Mouse (Mus musculus) lung, embryonic 15.5 days (tissue): ENCODE measurements around the gene Hmgxb4. TPM values are rescaled to one million over a fixed set of nuclear protein-coding genes. Genes with fewer than 3 reads are reported as not detected.
A peak's percentile ranks its signal among the peaks of the same experiment; 100 is the strongest.

ENCODE experiments used
- ATAC-seq: fragments of 200-750 bp; cut with Nextera tagmentation; 2 replicates; pipeline ENCODE4 v1.8.0; 2017; ENCODE audit warnings: moderate number of reproducible peaks, borderline replicate concordance; ENCODE audit not compliant: low FRiP score, low TSS enrichment; ENCODE audit errors: extremely low read depth
- H3K27ac ChIP-seq: fragments of 300-500 bp; sonication (generic); 2 replicates; pipeline ENCODE4 v1.5.1; 2015; ENCODE audit warnings: moderate library complexity, mild to moderate bottlenecking, inconsistent platforms
- H3K27me3 ChIP-seq: fragments of 300-500 bp; sonication (generic); 2 replicates; pipeline ENCODE4 v1.6.1; 2015; ENCODE audit warnings: inconsistent platforms
- H3K36me3 ChIP-seq: fragments of 300-500 bp; sonication (generic); 2 replicates; pipeline ENCODE4 v1.6.1; 2015; ENCODE audit warnings: inconsistent platforms
- H3K4me1 ChIP-seq: fragments of 300-500 bp; sonication (generic); 2 replicates; pipeline ENCODE4 v1.6.1; 2015; ENCODE audit warnings: inconsistent platforms
- H3K4me2 ChIP-seq: fragments of 300-500 bp; sonication (generic); 2 replicates; pipeline ENCODE4 v1.6.1; 2015; ENCODE audit warnings: inconsistent platforms, mild to moderate bottlenecking, moderate library complexity
- H3K4me3 ChIP-seq: fragments of 300-500 bp; sonication (generic); 2 replicates; pipeline ENCODE4 v1.5.1; 2015; ENCODE audit warnings: mild to moderate bottlenecking, inconsistent platforms
- H3K9ac ChIP-seq: fragments of 300-500 bp; sonication (generic); 2 replicates; pipeline ENCODE4 v1.6.1; 2015; ENCODE audit warnings: inconsistent platforms
- H3K9me3 ChIP-seq: fragments of 300-500 bp; sonication (generic); 2 replicates; pipeline ENCODE4 v1.6.1; 2016; ENCODE audit warnings: inconsistent platforms
- WGBS: fragments of 180-500 bp; shearing (Covaris S2); methylation state at CpG from one replicate; pipeline ENCODE4 v1.1.7; 2015; 5-methylcytosine and 5-hydroxymethylcytosine counted together
- polyA plus RNA-seq: library from polyadenylated mRNA; unstranded; fragments of >200 nt; fragmentation: Nextera tagmentation; extraction: Ambion mirVana; gene quantifications from 2 replicates; pipeline ENCODE4 v1.2.1, GENCODE M21; 2015

Hmgxb4 gene
- polyA plus RNA-seq, 1 experiment from 2014 or later, result 39.0 TPM

DNA sequence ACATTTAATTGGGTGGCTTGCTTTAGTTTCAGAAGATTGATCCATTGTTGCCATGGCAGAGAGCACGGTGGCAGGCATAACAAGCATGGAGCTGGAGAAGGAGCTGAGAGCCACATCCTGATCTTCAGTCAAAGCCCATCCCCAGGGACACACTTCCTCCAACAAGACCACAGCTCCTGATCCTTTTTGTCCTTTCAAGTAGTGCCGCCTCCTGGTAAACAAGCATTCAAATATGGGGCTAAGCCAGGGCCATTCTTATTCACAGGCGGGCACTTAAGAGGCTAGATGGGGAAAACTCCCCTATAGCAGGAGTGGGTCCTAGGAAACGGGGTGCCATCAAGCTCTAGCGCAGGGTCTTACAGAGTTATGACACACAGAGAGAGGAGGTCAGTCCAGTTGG lies 5.7 kb upstream of the Hmgxb4 start:
- H3K27me3 ChIP-seq, result no peaks in the 10 kb centered on the region
- peaks cover 6% of the 10 kb centered on the region; the same call in 1 of the 2 replicates for H3K4me1 ChIP-seq
- no peak overlapping the region for H3K27ac ChIP-seq
- H3K9ac ChIP-seq, result no peak overlapping the region
- no peak overlapping the region for H3K4me3 ChIP-seq
- WGBS, result 81% methylated on average over 5 of the region's 5 CpGs
- no peak for ATAC-seq
- H3K9me3 ChIP-seq, result no peaks in the 10 kb centered on the region
- no peaks in the 10 kb centered on the region for H3K36me3 ChIP-seq
- no peak overlapping the region for H3K4me2 ChIP-seq

DNA sequence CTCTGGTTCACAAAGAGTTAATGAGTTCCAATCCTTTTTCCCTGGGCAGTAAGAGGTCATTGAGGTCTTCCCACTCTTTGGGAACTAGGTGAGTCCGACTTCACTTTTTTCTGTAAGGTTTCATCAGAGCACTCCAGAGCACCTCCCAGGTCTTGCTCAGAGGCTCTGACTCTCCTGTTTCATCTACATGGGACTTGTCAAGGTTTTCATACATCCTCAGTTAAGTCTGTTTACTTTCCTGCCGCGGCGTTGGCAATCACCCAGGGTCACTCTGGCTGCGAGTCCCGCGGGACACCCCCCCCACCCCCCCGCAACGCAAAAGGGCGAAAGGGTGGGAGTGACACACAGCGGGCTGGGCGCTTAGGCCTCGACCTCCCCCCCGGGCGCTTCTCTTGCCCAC lies 3.1 kb upstream of the Hmgxb4 start:
- 3% methylated on average over 15 of the region's 15 CpGs for WGBS
- no peak for ATAC-seq
- Histone ChIP-seq H3K4me1 (peaks cover 17% of the 10 kb centered on the region), H3K27me3 (no peaks in the 10 kb centered on the region), H3K4me2 (peak overlapping the region; percentile 49), H3K4me3 (peak overlapping the region; percentile 13; the same call in 1 of the 2 replicates), H3K9ac (no peak overlapping the region), H3K36me3 (no peaks in the 10 kb centered on the region), H3K27ac (no peak overlapping the region), H3K9me3 (no peaks in the 10 kb centered on the region)

DNA sequence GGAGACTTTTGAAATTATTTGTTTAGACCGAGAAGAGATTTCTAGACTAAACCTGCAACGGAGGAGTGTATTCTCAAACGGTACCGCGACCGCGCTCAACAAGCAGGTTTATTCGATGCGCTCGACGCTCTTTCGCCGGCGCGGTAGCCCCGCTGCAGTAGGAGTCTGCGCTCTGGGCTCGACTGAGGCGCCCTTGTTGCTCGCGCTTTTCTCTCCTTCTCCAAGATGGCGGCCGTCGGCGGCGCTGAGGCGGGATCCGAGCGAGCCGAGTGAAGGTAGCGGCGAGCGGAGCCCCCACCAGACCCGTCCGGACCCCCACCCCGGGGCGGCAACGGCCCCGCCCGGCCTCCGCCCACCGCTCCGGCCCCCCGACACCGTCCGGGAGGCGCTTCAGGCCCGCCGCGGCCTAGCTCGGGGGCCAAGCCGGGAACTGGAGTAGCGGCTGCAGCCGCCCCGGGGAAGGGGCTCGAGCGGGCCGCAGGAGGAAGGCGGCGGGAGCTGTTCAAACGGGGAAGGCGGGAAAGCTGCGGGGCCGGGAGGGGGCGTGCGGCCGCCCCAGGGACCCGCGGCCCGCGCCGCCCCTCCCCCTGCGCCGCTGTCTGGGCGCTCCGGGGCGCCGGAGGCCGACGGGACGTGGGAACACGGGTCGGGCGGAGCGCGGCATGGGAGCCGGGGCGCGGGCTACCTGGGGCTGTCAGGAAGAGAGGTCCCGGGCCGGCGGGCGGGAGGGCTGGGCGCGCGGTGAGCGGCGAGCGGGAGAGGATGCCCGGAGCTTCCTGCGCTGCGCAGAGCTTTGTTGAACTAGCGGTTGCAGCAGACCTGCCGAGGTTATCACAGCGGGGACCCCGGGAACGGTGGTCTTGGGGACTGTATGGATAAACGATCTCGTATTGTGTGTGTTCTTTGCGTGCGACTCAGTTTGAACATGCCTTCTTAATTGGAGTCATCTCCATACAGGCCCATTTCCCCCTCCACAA lies 607 bp downstream of the Hmgxb4 start:
- H3K4me1 ChIP-seq, result peaks cover 19% of the 10 kb centered on the region
- peak overlapping the region; percentile 100 for H3K9ac ChIP-seq
- peak overlapping the region; percentile 97 for H3K4me3 ChIP-seq
- H3K4me2 ChIP-seq, result peak overlapping the region; percentile 59
- no peaks in the 10 kb centered on the region for H3K9me3 ChIP-seq
- ATAC-seq, result peak; percentile 94
- H3K36me3 ChIP-seq, result peaks cover 3% of the 10 kb centered on the region
- no peaks in the 10 kb centered on the region for H3K27me3 ChIP-seq
- peak overlapping the region; percentile 98 for H3K27ac ChIP-seq
- under 1% methylated on average over 99 of the region's 111 CpGs for WGBS

DNA sequence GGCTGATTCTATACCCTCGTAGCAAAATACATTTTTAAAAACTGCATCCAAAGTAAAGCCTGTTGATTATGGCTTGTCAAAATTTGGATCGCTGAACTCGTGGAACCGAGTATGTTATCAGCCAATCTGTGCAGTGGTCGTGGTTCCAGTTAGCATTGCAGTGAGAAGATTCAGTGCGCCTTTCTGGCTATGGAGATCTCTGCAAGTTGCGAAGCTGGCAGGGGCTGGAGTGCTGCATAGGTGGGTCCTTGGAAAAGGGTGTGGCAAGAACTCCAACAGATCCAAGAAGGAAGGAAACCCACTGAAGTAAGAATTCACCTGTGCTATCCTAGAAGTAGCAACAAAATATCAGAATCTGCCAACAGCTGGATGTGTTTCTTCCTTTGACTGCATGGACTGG lies 1.4 kb downstream of the Hmgxb4 start:
- peak overlapping the region; percentile 97 for H3K4me3 ChIP-seq
- H3K27me3 ChIP-seq, result no peaks in the 10 kb centered on the region
- 2% methylated on average over 7 of the region's 7 CpGs for WGBS
- peak overlapping the region; percentile 98 for H3K27ac ChIP-seq
- H3K9ac ChIP-seq, result peak overlapping the region; percentile 100; the same call in 1 of the 2 replicates
- peak overlapping the region; percentile 59 for H3K4me2 ChIP-seq
- H3K4me1 ChIP-seq, result peaks cover 19% of the 10 kb centered on the region
- ATAC-seq, result no peak
- peaks cover 11% of the 10 kb centered on the region for H3K36me3 ChIP-seq
- no peaks in the 10 kb centered on the region for H3K9me3 ChIP-seq

DNA sequence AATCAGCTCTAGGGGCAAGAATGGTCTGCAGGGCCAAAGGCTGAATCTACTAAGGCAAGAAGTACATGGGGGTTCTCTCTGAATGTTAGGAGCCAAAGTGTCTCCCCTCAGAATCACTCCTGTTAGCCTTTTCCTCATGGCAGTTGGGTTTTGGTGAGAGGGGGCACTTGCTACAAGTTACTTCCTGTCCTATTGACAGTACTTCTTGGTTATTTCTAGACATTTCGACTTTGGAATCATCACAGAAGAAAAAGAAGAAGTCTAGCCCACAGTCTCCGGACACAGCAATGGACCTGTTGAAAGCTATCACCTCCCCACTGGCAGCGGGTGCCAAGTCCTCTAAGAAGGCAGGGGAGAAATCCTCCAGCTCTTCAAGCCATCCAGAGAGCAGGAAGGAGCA lies 7.3 kb downstream of the Hmgxb4 start:
- WGBS, result 92% methylated on average over 3 of the region's 3 CpGs
- Histone ChIP-seq H3K9ac (no peak overlapping the region), H3K27me3 (no peaks in the 10 kb centered on the region), H3K4me2 (no peak overlapping the region), H3K36me3 (peaks cover 43% of the 10 kb centered on the region), H3K9me3 (no peaks in the 10 kb centered on the region), H3K4me1 (no peaks in the 10 kb centered on the region), H3K27ac (no peak overlapping the region), H3K4me3 (no peak overlapping the region)
- no peak for ATAC-seq

DNA sequence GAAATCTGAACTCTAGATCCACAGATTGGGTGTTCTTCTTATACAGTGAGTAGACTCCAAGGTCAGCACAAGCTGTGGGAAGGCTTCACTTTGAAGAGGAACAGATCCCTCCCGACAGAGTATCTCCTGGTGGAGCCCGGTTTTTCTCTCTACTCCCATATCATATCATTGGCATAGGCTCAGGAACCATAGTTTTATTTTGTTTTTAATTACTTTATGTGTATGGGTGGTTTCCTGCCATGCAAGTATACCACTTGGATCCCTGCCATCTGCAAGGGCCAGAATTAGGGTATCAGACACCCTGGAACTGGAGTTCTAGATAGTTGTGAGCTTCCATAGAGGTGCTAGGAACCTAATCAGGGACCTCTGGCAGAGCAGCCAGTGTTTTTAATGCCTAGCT lies 15.7 kb downstream of the Hmgxb4 start:
- H3K36me3 ChIP-seq, result peaks cover 31% of the 10 kb centered on the region
- ATAC-seq, result no peak

DNA sequence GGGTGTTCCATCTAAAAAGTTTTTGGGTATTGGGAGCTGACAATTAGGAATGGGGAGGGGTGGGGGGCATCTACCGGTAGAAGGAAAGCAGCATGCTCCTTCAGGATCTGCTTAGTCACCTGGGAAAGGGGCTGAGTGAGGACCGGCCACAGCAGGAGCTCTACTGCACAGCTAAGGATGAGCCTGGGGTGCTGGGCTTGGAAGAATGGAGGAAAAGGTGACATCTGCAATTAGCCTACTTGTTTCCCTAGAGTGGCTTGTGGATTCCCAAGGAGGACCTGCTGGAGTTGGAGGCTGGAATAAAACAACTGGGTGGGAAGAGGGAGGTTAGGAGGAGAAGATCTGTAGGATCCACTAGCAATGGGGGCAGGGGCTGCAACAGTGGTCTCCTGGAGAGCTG lies 20.4 kb downstream of the Hmgxb4 start:
- 50% methylated on average over 2 of the region's 2 CpGs for WGBS
- Histone ChIP-seq H3K9ac (no peak overlapping the region), H3K4me2 (no peak overlapping the region), H3K27me3 (no peaks in the 10 kb centered on the region), H3K27ac (no peak overlapping the region), H3K4me1 (no peaks in the 10 kb centered on the region), H3K36me3 (peaks cover 16% of the 10 kb centered on the region; the same call in 1 of the 2 replicates), H3K9me3 (no peaks in the 10 kb centered on the region), H3K4me3 (no peak overlapping the region)
- ATAC-seq, result no peak

More for the DNA sequence above, 15.7 kb downstream of the Hmgxb4 start:
- H3K4me3 ChIP-seq, result no peak overlapping the region
- H3K9me3 ChIP-seq, result no peaks in the 10 kb centered on the region
- 89% methylated on average over 2 of the region's 2 CpGs for WGBS
- no peak overlapping the region for H3K27ac ChIP-seq
- H3K4me1 ChIP-seq, result no peaks in the 10 kb centered on the region
- no peak overlapping the region for H3K9ac ChIP-seq
- H3K4me2 ChIP-seq, result no peak overlapping the region
- no peaks in the 10 kb centered on the region for H3K27me3 ChIP-seq

DNA sequence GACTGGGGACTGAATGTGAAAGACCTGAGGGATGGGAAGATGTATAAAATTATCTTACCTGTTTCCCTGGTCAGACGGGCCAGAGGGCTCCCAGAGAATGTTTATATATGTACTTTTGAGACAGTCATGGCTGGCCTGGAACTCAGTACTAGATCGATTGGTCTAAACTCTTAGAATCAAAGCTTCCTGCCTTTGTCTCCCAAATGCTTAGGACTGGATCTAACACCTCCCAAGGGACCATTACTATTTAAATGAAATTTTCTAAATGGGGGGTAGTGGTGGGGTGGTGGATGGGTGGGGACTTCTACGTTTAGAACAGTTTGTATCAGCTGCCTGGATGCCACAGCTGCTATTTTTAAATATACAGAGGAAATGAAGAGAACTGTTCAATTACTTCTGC lies 20.8 kb downstream of the Hmgxb4 start:
- Histone ChIP-seq H3K27ac (no peak overlapping the region), H3K9ac (no peak overlapping the region), H3K36me3 (peaks cover 12% of the 10 kb centered on the region; the same call in 1 of the 2 replicates), H3K9me3 (no peaks in the 10 kb centered on the region), H3K4me3 (no peak overlapping the region), H3K4me2 (no peak overlapping the region), H3K27me3 (no peaks in the 10 kb centered on the region), H3K4me1 (no peaks in the 10 kb centered on the region)
- WGBS, result 52% methylated on average over 3 of the region's 3 CpGs
- ATAC-seq, result no peak

DNA sequence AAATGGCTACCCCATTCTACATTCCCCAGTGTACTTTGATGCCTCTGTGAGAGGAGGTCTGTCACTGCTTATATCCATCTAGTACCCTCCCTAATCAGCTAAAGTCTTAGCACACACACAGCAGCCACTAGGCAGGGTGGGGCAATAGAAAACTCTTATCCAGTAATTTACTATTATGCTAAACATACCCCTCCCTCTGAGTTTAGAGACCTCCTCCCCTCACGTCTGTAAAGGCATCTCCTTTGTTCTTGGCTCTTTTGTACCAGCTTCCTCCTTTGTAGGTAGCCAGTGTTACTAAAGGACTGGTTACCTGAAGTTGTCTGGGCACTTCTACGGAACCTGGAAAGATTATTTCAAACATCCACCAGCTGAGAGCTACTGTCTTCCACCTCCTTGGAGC lies 22.8 kb downstream of the Hmgxb4 start:
- ATAC-seq, result no peak
- Histone ChIP-seq H3K4me1 (no peaks in the 10 kb centered on the region), H3K27me3 (no peaks in the 10 kb centered on the region), H3K27ac (no peak overlapping the region), H3K4me3 (no peak overlapping the region), H3K9me3 (no peaks in the 10 kb centered on the region), H3K36me3 (peaks cover 7% of the 10 kb centered on the region; the same call in 1 of the 2 replicates), H3K4me2 (no peak overlapping the region), H3K9ac (no peak overlapping the region)
- 51% methylated on average over 2 of the region's 2 CpGs for WGBS

DNA sequence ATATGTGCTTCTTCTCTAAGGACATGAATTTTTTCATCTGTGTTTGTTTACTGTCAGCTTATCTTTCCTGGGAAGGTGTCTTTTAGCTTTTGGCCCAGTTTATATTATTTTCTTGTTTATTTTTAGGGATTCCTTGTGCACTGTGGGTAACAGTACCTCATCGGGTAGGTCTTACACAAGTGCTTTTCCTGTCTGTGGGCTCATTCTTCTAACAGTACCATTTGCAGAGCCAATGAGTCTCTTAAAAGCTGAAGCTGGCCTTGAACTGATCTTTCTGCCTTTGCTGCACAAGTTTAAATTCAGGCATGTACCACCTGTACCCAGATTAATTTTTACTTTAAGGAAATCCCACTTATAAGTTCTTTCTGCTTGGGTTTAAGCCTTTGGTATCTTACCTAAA lies 23.3 kb downstream of the Hmgxb4 start:
- 69% methylated on average over 1 of the region's 1 CpGs for WGBS
- ATAC-seq, result no peak
- H3K4me2 ChIP-seq, result no peak overlapping the region
- H3K9ac ChIP-seq, result no peak overlapping the region
- H3K27ac ChIP-seq, result no peak overlapping the region
- no peak overlapping the region for H3K4me3 ChIP-seq
- no peaks in the 10 kb centered on the region for H3K9me3 ChIP-seq
- H3K4me1 ChIP-seq, result no peaks in the 10 kb centered on the region
- H3K36me3 ChIP-seq, result peaks cover 11% of the 10 kb centered on the region; the same call in 1 of the 2 replicates
- no peaks in the 10 kb centered on the region for H3K27me3 ChIP-seq

DNA sequence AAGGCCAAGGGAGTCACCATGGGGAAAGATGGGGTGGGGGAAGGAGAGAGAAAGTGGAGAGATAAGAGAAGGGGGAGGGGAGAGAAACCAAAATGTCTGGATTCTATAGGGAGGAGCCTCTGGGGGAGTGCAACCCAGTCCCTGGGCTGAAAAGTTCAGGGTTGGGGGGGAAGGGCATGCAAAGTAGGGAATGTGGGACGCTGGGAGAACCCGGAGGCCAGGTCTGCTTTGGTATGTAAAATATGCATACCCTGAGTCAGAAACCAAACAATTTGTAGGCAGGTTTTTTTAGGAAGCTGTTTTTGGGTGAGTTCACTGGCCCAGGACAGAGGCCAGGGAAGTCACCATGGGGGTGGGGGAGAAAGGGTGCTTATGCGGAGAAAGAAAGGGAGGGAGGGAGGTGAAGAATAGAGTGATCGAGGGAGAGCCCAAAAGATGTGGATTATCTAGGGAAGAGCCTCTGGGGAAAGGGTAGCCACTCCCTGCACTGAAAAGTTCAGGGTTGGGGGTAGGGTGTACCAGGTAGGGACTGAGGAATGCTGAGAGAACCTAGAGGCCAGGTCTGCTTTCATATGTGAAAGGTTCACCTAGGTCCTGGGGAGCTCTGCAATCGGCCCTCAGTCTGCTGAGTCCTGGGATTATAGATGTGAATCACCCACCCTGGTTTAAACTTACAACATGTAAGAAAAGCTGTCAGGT lies 25.3 kb downstream of the Hmgxb4 start:
- Histone ChIP-seq H3K4me3 (no peak overlapping the region), H3K36me3 (peaks cover 31% of the 10 kb centered on the region), H3K4me2 (no peak overlapping the region), H3K4me1 (no peaks in the 10 kb centered on the region), H3K9ac (no peak overlapping the region), H3K27ac (no peak overlapping the region), H3K9me3 (no peaks in the 10 kb centered on the region), H3K27me3 (no peaks in the 10 kb centered on the region)
- 19% methylated on average over 5 of the region's 5 CpGs for WGBS
- ATAC-seq, result no peak; the same call in 1 of the 2 replicates
